Comparison of ENCODE assay signal across 8 mouse cellular contexts in genomic region chr16:23225069-23225721, GRCm38 (mm10). TPM values are rescaled to one million over a fixed set of nuclear protein-coding genes. Genes with fewer than 3 reads are reported as not detected.
DNase-seq lines count a peak whose midpoint lies in the region; ATAC-seq lines count a peak whose summit lies in the region.

No protein-coding gene starts in this region.

- H3K27me3 ChIP-seq in forebrain, embryonic 12.5 days: peaks cover 22% of the 10 kb centered on the region; the same call in 1 of the 2 replicates

- DNase-seq in cerebellum, postnatal 14 days: peak; percentile 48 to 53
- DNase-seq in ZHBTc4 (ENCODE audit: low read depth, low spot score): peak; percentile 66
- peak; percentile 56 to 63 for DNase-seq in heart, postnatal 36 days
- DNase-seq in left cerebral cortex, postnatal 4 days: peak; percentile 57
- DNase-seq in mesoderm, embryonic 11.5 days (ENCODE audit: low read depth, low spot score): peak; percentile 67
- DNase-seq in spleen, postnatal 4 days (ENCODE audit: low spot score in 2 of 2): peak; percentile 40 to 72

- peak overlapping the region; percentile 91 for H3K9ac ChIP-seq in forebrain, embryonic 12.5 days

- H3K4me1 ChIP-seq in forebrain, embryonic 12.5 days: peaks cover 30% of the 10 kb centered on the region

- WGBS in forebrain, embryonic 12.5 days: under 1% methylated on average over 46 of the region's 46 CpGs

- no peaks in the 10 kb centered on the region for H3K9me3 ChIP-seq in forebrain, embryonic 12.5 days

- intact Hi-C loops in heart, postnatal 36 days (cut with DNase I): loop anchor here (2.0 to 5.0 kb wide), 3 partner anchors 74 to 177 kb away; no protein-coding TSS in a partner anchor
- intact Hi-C loops in left cerebral cortex, postnatal 4 days (cut with DNase I): loop anchor here (5.0 kb wide), 1 partner anchor 177 kb away; no protein-coding TSS in a partner anchor

- no peak for ATAC-seq in cerebellum, adult (ENCODE audit: insufficient number of reproducible peaks, low FRiP score, low TSS enrichment)
- peak; percentile 83 for ATAC-seq in forebrain, embryonic 12.5 days (ENCODE audit: low FRiP score)

- peak overlapping the region; percentile 90 for H3K27ac ChIP-seq in forebrain, embryonic 12.5 days

- no peaks in the 10 kb centered on the region for H3K36me3 ChIP-seq in forebrain, embryonic 12.5 days (replicated peaks)

- peak overlapping the region; percentile 86 for H3K4me2 ChIP-seq in forebrain, embryonic 12.5 days

- H3K4me3 ChIP-seq in forebrain, embryonic 12.5 days (replicated peaks): peak overlapping the region; percentile 69

RNA-seq across cellular contexts. Expression of gene St6gal1, which starts 0.7 kb away (rescaled TPM):
- 34.6 and 36.2 TPM in 2 replicates for polyA plus RNA-seq in forebrain, embryonic 12.5 days (2016; fragmentation: Nextera tagmentation; extraction: Ambion mirVana)
- 1 to 10 TPM; 9.2 to 10.0 TPM for total RNA-seq in heart, postnatal 36 days (2021)
- total RNA-seq in left cerebral cortex, postnatal 4 days (2021): 10 to 100 TPM; 19.1 to 23.2 TPM
